In the genomic region with DNA sequence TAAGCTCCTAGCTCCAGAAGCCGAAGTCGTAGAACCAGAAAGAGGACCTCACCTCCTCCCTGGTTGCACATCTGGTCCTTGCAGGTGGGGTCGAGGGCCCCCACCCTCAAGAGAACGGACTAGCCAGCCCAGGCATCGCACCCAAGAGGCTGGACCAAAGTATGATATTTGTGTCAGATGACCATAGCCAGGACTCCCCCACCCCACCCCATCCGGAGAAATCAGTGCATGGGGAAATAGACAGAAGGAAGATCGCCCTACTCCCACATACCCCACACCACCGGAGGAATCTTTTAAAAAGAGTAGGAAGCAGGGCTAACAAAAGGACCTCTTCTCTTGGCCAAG, we compare ENCODE assay signal across 9 mouse cellular contexts. TPM values are rescaled to one million over a fixed set of nuclear protein-coding genes. Genes with fewer than 3 reads are reported as not detected.
A peak's percentile ranks its signal among the peaks of the same experiment; 100 is the strongest.
DNase-seq lines count a peak whose midpoint lies in the region; ATAC-seq and TF ChIP-seq lines count a peak whose summit lies in the region.
"Had no signal": no experiment of that assay in that cellular context is flagged by ENCODE, and none has a peak within 500 bp of the region (broad histone marks: within the 10 kb centered on the region; RNA-seq: fewer than 3 reads in every experiment).

No protein-coding gene starts in this region.

- peaks cover 10% of the 10 kb centered on the region for H3K27me3 ChIP-seq in heart, embryonic 14.5 days (ENCODE audit: control insufficient read depth, insufficient read depth, low read length)
- peaks cover 36% of the 10 kb centered on the region for H3K27me3 ChIP-seq in hindbrain, embryonic 11.5 days (ENCODE audit: control insufficient read depth, insufficient read depth, low read length)
- peaks cover 80% of the 10 kb centered on the region for H3K27me3 ChIP-seq in midbrain, embryonic 12.5 days

- no peak for TF ChIP-seq CTCF in bone marrow macrophage, adult 2 months (IDR thresholded peaks at IDR 0.05; ENCODE audit: low read depth, low read length)

- peaks cover 39 to 57% of the 10 kb centered on the region in 2 experiments for H3K4me1 ChIP-seq in heart, embryonic 14.5 days (ENCODE audit: control insufficient read depth in 2 of 2, insufficient read depth in 2 of 2, low read length in 2 of 2)
- H3K4me1 ChIP-seq in bone marrow macrophage, adult 2 months (ENCODE audit: control insufficient read depth, insufficient read depth, low read length), result 0 out of 2 replicates have a peak, but pooled peaks cover 4% of the 10 kb centered on the region
- H3K4me1 ChIP-seq in hindbrain, embryonic 11.5 days (replicated peaks; ENCODE audit: control insufficient read depth, insufficient read depth, low read length), result peaks cover 7% of the 10 kb centered on the region; the same call in 1 of the 2 replicates
- peaks cover 23% of the 10 kb centered on the region for H3K4me1 ChIP-seq in midbrain, embryonic 12.5 days

- TF ChIP-seq POLR2A in bone marrow macrophage, adult 2 months (IDR thresholded peaks at IDR 0.05; ENCODE audit: borderline replicate concordance, low read depth, low read length), result no peak

- no peak for DNase-seq in heart, postnatal 10 days
- DNase-seq in hindbrain, embryonic 11.5 days (ENCODE audit: low spot score), result no peak
- no peak for DNase-seq in embryo, embryonic 10 days (ENCODE audit: low spot score)
- DNase-seq in urinary bladder, postnatal 10 days (ENCODE audit: low spot score), result no peak
- no peak for DNase-seq in adrenal gland, adult 8-10 months

- H3K4me3 ChIP-seq in heart, embryonic 14.5 days (ENCODE audit: control insufficient read depth in 1 of 2, insufficient read depth in 1 of 2, low read depth in 1 of 2, low read length in 2 of 2), result peak overlapping the region; percentile 65
- peak overlapping the region; percentile 65; the same call in 1 of the 2 replicates for H3K4me3 ChIP-seq in bone marrow macrophage, adult 2 months (ENCODE audit: insufficient read depth, low read length)
- H3K4me3 ChIP-seq in hindbrain, embryonic 11.5 days (ENCODE audit: low read depth, low read length), result no peak overlapping the region
- H3K4me3 ChIP-seq in midbrain, embryonic 12.5 days, result peak overlapping the region; percentile 59; the same call in 1 of the 2 replicates

- 26% methylated on average over 8 of the region's 8 CpGs for WGBS in heart, embryonic 14.5 days
- 50% methylated on average over 8 of the region's 8 CpGs for WGBS in hindbrain, embryonic 11.5 days
- WGBS in midbrain, embryonic 12.5 days, result 39% methylated on average over 8 of the region's 8 CpGs

- intact Hi-C loops in heart, postnatal 10 days (cut with DNase I), result no loop called here

- peak overlapping the region; percentile 79 for H3K4me2 ChIP-seq in heart, embryonic 14.5 days (ENCODE audit: low read length)
- H3K4me2 ChIP-seq in hindbrain, embryonic 11.5 days (replicated peaks; ENCODE audit: low read depth, low read length), result peak overlapping the region; percentile 87; the same call in 1 of the 2 replicates
- peak overlapping the region; percentile 98 for H3K4me2 ChIP-seq in midbrain, embryonic 12.5 days (replicated peaks)

- no peak for ATAC-seq in heart, embryonic 14.5 days (ENCODE audit: insufficient number of reproducible peaks, insufficient read depth, low FRiP score, low read depth)
- ATAC-seq in hindbrain, embryonic 11.5 days (ENCODE audit: low FRiP score), result no peak
- no peak for ATAC-seq in midbrain, embryonic 12.5 days (ENCODE audit: low FRiP score, low read depth)

- peak overlapping the region; percentile 87 for H3K9ac ChIP-seq in heart, embryonic 14.5 days (ENCODE audit: low read length)
- no peak overlapping the region for H3K9ac ChIP-seq in hindbrain, embryonic 11.5 days (ENCODE audit: low read depth, low read length)
- H3K9ac ChIP-seq in midbrain, embryonic 12.5 days (replicated peaks), result no peak overlapping the region

- H3K36me3 ChIP-seq in heart, embryonic 14.5 days (ENCODE audit: control insufficient read depth, insufficient read depth, low read length), result peaks cover 17% of the 10 kb centered on the region
- H3K36me3 ChIP-seq in hindbrain, embryonic 11.5 days (ENCODE audit: control insufficient read depth, insufficient read depth, low read length), result no peaks in the 10 kb centered on the region
- no peaks in the 10 kb centered on the region for H3K36me3 ChIP-seq in midbrain, embryonic 12.5 days

- no peaks in the 10 kb centered on the region for H3K9me3 ChIP-seq in heart, embryonic 14.5 days (ENCODE audit: control insufficient read depth, low read length)
- no peaks in the 10 kb centered on the region for H3K9me3 ChIP-seq in hindbrain, embryonic 11.5 days (ENCODE audit: control insufficient read depth, low read length)
- no peaks in the 10 kb centered on the region for H3K9me3 ChIP-seq in midbrain, embryonic 12.5 days

- H3K27ac ChIP-seq in heart, embryonic 14.5 days (replicated peaks in 1 of 2; ENCODE audit: control insufficient read depth in 1 of 2, insufficient read depth in 1 of 2, low read depth in 2 of 2, low read length in 2 of 2), result peak overlapping the region; percentile 93 to 96
- no peak overlapping the region for H3K27ac ChIP-seq in bone marrow macrophage, adult 2 months (ENCODE audit: insufficient read depth, low read depth, low read length)
- H3K27ac ChIP-seq in hindbrain, embryonic 11.5 days (ENCODE audit: low read depth, low read length), result no peak overlapping the region
- no peak overlapping the region for H3K27ac ChIP-seq in midbrain, embryonic 12.5 days (replicated peaks)

RNA-seq across cellular contexts. Expression of gene Coro6, which starts 0.9 kb away (rescaled TPM):
- polyA plus RNA-seq in heart, embryonic 14.5 days (2014; fragmentation: Nextera tagmentation; extraction: Ambion mirVana), result 55.5 and 59.6 TPM in 2 replicates
- 100 to 1,000 TPM; 196 to 202 TPM for total RNA-seq in heart, postnatal 10 days (2021)
- not detected in 2 replicates for polyA plus RNA-seq in bone marrow macrophage, adult 2 months (2012; ENCODE audit: insufficient read depth, insufficient read length, missing spikeins)
- polyA plus RNA-seq in hindbrain, embryonic 11.5 days (2014; fragmentation: Nextera tagmentation; extraction: Ambion mirVana), result 0.14 and 0.22 TPM in 2 replicates
- 0.13 TPM in 1 of 2 replicates, not detected in the other for polyA plus RNA-seq in midbrain, embryonic 12.5 days (2016; fragmentation: Nextera tagmentation; extraction: Ambion mirVana)
- total RNA-seq in adrenal gland, adult 8-10 months (2022), result 1 to 10 TPM in 3 of 4 experiments, under 1 TPM in 1; 0.73 to 6.4 (median 3.8) TPM
- total RNA-seq: hematopoietic stem cell, adult 5-6 weeks had no signal

RNA-seq across cellular contexts. Expression of gene Ankrd13b, which starts 26.4 kb away (rescaled TPM):
- polyA plus RNA-seq in heart, embryonic 14.5 days (2014; fragmentation: Nextera tagmentation; extraction: Ambion mirVana), result 5.1 and 5.2 TPM in 2 replicates
- total RNA-seq in heart, postnatal 10 days (2021), result 10 to 100 TPM; 12.8 to 15.0 TPM
- polyA plus RNA-seq in bone marrow macrophage, adult 2 months (2012; ENCODE audit: insufficient read depth, insufficient read length, missing spikeins), result 5.0 and 5.1 TPM in 2 replicates
- 13.1 and 13.9 TPM in 2 replicates for polyA plus RNA-seq in hindbrain, embryonic 11.5 days (2014; fragmentation: Nextera tagmentation; extraction: Ambion mirVana)
- 22.3 and 26.1 TPM in 2 replicates for polyA plus RNA-seq in midbrain, embryonic 12.5 days (2016; fragmentation: Nextera tagmentation; extraction: Ambion mirVana)
- total RNA-seq in adrenal gland, adult 8-10 months (2022), result 10 to 100 TPM in 2 of 4 experiments, 1 to 10 TPM in 2; 5.7 to 13.6 (median 9.3) TPM

RNA-seq across cellular contexts. Expression of gene Git1, which starts 30.3 kb away (rescaled TPM):
- polyA plus RNA-seq in heart, embryonic 14.5 days (2014; fragmentation: Nextera tagmentation; extraction: Ambion mirVana), result 13.6 and 15.2 TPM in 2 replicates
- 10 to 100 TPM; 64.5 to 65.1 TPM for total RNA-seq in heart, postnatal 10 days (2021)
- 29.4 and 34.0 TPM in 2 replicates for polyA plus RNA-seq in bone marrow macrophage, adult 2 months (2012; ENCODE audit: insufficient read depth, insufficient read length, missing spikeins)
- 12.6 and 18.6 TPM in 2 replicates for polyA plus RNA-seq in hindbrain, embryonic 11.5 days (2014; fragmentation: Nextera tagmentation; extraction: Ambion mirVana)
- polyA plus RNA-seq in midbrain, embryonic 12.5 days (2016; fragmentation: Nextera tagmentation; extraction: Ambion mirVana), result 12.9 and 13.0 TPM in 2 replicates
- 10 to 100 TPM; 42.1 to 61.0 (median 50.0) TPM for total RNA-seq in adrenal gland, adult 8-10 months (2022)

RNA-seq across cellular contexts. Expression of gene Abhd15, which starts 51.8 kb away (rescaled TPM):
- polyA plus RNA-seq in heart, embryonic 14.5 days (2014; fragmentation: Nextera tagmentation; extraction: Ambion mirVana), result 1.6 and 1.8 TPM in 2 replicates
- total RNA-seq in heart, postnatal 10 days (2021), result 1 to 10 TPM; 1.7 to 4.5 TPM
- polyA plus RNA-seq in bone marrow macrophage, adult 2 months (2012; ENCODE audit: insufficient read depth, insufficient read length, missing spikeins), result 10.4 and 10.5 TPM in 2 replicates
- 2.1 and 3.0 TPM in 2 replicates for polyA plus RNA-seq in hindbrain, embryonic 11.5 days (2014; fragmentation: Nextera tagmentation; extraction: Ambion mirVana)
- polyA plus RNA-seq in midbrain, embryonic 12.5 days (2016; fragmentation: Nextera tagmentation; extraction: Ambion mirVana), result 3.4 and 4.3 TPM in 2 replicates
- 10 to 100 TPM; 14.6 to 23.9 (median 17.4) TPM for total RNA-seq in adrenal gland, adult 8-10 months (2022)

RNA-seq across cellular contexts. Expression of gene Trp53i13, which starts 52.7 kb away (rescaled TPM):
- polyA plus RNA-seq in heart, embryonic 14.5 days (2014; fragmentation: Nextera tagmentation; extraction: Ambion mirVana), result 28.7 and 30.0 TPM in 2 replicates
- 10 to 100 TPM; 11.8 to 12.9 TPM for total RNA-seq in heart, postnatal 10 days (2021)
- 13.1 and 15.7 TPM in 2 replicates for polyA plus RNA-seq in bone marrow macrophage, adult 2 months (2012; ENCODE audit: insufficient read depth, insufficient read length, missing spikeins)
- polyA plus RNA-seq in hindbrain, embryonic 11.5 days (2014; fragmentation: Nextera tagmentation; extraction: Ambion mirVana), result 27.7 and 27.9 TPM in 2 replicates
- polyA plus RNA-seq in midbrain, embryonic 12.5 days (2016; fragmentation: Nextera tagmentation; extraction: Ambion mirVana), result 28.8 and 31.3 TPM in 2 replicates
- 10 to 100 TPM; 15.1 to 28.8 (median 20.0) TPM for total RNA-seq in adrenal gland, adult 8-10 months (2022)

Comparison
In these comparisons a context has a peak if more than half of its experiments do, and no peak if none do; other contexts are left out.
1. H3K27ac ChIP-seq: peak in heart, embryonic 14.5 days (2 of 2); none in bone marrow macrophage, adult 2 months (single experiment), hindbrain, embryonic 11.5 days (single experiment) and midbrain, embryonic 12.5 days (single experiment).
2. RNA of gene Coro6, which starts 0.9 kb away (polyA plus RNA-seq): 55.5 to 59.6 TPM in heart, embryonic 14.5 days; 0.14 to 0.22 TPM in hindbrain, embryonic 11.5 days, 0.13 TPM in midbrain, embryonic 12.5 days and not detected in bone marrow macrophage, adult 2 months; every median in the first group is over 10 times any median in the second.
3. Peak in every context shown above with its lines, with median percentiles within 50 percentile points of each other: H3K4me2 ChIP-seq.